Mouse (Mus musculus): Measurements from ENCODE around the gene Zfp976.
"Not testable (repeated sequence)": the region's sequence is repeated elsewhere in the genome, so short reads cannot be mapped to it uniquely, and the experiment has no call there.

The Zfp976 gene

DNA sequence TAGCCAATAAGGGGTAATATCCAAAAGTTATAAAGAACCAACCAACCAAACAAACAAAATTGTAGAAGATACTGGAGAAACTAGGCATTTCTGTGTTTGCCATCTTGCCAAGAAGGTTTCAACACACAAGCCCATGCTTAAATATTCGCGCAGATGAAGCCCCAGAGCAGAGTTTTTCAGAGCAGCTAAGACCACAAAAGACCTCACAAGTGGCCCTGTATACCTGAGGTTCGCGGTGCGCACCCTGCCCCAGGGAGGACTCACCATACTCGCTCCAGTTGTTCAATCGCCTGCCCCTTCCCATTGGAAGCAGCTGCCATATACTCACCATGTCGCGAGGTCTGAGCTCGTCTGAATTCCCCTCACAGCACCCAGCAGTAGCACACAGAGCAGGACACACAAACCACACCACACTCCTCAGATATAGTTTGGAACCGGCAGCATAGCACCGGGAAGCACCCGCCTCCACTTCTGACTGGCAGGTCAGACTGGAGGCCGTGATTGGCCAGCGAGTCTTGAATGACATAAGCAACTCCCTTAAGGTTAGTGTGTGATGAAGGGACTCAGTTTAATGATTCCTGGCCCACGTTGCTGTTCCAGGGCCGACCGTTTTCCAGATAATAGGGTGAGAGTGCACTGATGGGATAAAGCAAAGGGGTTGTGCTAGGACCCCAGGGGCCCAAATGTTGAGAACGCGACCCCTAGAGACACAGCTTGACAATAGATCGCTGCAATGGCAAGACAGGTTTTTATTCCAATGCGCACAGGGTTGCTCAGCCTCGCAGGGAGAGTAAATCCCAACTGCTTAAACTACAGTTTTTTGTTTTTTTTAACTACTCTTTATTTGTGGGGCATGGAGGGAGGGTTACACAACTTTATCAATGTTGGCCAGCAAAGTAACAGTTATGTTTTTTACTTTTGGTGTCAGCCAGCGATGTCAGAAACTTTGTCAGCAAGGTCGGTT is at the start of gene Zfp976:
Gene Zfp976 (minus strand): TSS at position 437 of the 964 bp plus-strand sequence.
- in situ Hi-C loops (cut with MboI, MseI): not testable (repeated sequence)

DNA sequence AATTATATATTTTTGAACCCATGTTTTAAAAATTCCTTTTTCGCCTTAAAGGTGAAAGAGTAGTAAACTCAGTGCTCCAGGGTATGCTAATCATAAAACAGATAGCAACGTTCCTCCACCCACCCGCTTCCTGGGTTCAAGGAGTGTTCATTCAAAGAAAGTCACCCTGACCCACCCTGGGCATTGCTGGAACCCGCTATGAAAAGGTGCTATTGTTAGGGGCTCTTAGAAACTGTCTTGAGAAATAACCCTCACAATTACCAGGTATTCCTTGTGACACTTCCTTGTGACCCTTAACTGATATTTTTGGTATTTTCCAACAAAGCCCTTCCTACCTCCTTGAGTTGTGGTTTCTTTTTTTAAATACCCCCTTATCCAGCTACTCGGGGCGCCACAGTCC is 37.7 kb upstream of the Zfp976 start:
- in situ Hi-C loops (cut with MboI, MseI): not testable (repeated sequence)

DNA sequence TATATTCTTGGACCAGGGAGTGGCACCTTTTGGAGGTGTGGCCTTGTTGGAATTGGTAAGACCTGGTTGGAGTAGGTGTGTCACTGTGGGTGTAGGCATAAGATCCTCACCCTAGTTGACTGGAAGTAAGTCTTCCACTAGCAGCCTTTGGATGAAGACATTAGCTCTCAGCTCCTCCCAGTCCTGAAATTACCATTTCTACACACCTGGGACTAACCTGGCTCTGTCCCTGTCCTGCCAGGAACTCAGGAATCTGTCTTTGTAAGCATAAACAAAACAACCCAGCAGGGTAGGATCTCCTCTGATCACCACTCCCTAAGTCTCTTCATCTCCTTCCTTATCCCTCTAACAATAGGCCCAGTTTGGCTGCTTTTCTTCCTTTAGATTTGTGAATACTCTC is 37.3 kb upstream of the Zfp976 start:
- in situ Hi-C loops (cut with MboI, MseI): not testable (repeated sequence)

DNA sequence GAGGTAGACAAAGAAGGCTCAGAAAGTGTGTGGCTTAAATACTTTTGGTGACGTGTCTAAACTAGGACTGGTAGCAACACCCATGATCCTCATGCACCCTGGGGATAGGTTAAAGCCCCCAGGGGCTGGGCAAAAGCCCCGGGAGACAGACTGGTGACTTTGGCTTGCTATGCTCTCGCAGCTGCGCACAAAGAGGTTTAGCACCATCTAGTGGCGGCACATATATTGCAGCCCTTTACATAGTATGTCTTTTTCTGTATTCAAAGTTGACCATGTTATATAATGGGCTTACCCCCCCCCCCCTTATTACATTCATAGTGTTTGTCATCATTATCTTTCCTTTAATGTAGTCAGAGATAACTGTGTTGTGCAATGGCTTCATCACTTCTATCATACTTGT is 17.8 kb upstream of the Zfp976 start:
- in situ Hi-C loops (cut with MboI, MseI): loop anchor here in 1 of 2 experiments (5.0 kb wide), 1 partner anchor 492 kb away; no protein-coding TSS in a partner anchor

DNA sequence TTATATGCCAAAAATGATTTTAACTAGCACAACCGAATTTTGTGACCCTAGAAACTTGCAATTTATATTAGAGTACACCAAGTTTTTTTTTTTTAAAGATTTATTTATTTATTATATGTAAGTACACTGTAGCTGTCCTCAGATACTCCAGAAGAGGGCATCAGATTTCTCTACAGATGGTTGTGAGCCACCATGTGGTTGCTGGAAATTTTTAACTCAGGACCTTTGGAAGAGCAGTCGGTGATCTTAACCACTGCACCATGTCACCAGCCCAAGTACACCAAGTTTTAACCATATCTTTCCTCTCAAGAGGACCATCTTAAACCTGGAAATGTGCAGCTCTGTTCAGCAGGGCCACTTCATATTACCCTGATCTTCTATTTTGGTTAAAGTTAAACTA is 12.8 kb upstream of the Zfp976 start:
- in situ Hi-C loops (cut with MboI, MseI): loop anchor here in 1 of 2 experiments (5.0 kb wide), 1 partner anchor 203 kb away; no protein-coding TSS in a partner anchor

DNA sequence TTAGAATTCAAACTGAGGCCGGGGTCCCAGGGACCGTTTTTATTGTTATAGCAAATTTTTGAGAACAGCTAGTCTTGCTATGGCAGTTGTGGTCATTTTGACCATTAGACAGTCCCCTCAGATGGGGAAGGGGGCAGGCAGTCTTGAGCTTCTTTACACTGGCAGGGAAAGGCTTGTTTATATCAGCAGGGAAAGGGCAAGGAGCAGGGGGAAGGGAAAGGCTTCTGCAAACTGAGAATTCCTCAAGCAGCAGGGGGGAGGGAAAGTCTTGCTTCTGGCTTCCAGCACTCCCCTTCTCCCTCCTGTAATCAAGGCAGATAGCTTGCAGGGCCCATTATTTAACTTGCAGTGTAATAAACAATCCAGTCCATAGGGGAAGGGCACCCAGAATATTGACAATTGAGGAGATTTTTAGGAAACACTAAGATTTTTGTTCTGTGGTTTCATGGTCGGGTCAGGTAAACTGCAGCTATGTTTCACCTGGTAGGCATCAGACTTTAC is 782 bp upstream of the Zfp976 start:
- in situ Hi-C loops (cut with MboI, MseI): not testable (repeated sequence)

DNA sequence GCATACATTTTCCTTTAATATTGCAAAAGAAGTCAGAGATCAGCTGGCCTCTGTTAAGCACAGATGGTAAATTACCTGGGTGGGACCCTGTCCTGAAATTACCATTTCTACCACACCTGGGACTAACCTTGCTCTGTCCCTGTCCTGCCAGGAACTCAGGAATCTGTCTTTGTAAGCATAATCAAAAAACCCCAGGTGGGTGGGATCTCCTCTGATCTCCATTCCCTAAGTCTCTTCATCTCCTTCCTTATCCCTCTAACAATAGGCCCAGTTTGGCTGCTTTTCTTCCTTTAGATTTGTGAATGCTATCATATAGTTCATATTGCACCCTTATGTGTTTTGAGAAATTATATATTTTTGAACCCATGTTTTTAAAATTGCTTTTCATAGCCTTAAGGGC is 11.4 kb downstream of the Zfp976 start:
- in situ Hi-C loops (cut with MboI, MseI): loop anchor here in 1 of 2 experiments (5.0 kb wide), 1 partner anchor 211 kb away; no protein-coding TSS in a partner anchor

DNA sequence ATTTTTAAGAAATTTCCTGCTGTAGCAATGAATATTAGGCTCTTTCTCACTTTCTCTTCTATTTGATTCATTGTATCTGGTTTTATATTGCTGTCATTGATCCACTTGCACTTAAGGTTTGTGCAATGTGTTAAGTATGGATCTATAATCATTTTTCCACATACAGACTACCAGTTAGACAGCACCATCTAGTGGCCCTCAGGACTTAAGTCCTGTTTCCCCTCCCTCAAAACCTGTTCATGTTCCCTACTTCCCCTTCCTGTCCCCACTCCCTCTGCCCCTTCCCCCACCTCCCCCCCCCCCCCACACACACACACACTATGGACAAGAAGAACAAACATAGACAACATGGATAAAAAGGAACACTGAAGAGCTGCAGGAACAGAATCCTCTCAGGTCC is 46.7 kb downstream of the Zfp976 start:
- in situ Hi-C loops (cut with MboI, MseI): not testable (repeated sequence)

DNA sequence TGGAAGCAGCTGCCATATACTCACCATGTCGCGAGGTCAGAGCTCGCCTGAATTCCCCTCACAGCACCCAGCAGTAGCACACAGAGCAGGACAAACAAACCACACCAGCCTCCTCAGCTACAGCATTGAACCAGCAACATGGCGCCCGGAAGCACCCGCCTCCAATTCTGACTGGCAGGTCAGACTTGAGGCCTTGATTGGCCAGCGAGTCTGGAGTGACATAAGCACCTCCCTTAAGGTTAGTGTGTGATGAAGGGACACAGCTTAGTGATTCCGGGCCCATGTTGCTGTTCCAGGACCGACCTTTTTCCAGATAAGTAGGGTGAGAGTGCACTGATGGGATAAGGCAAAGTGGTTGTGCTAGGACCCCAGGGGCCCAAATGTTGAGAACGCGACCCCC is 50.0 kb downstream of the Zfp976 start, which contains the start of gene Zfp977:
Gene Zfp977 (minus strand): TSS at position 135 of the 400 bp plus-strand sequence.
- in situ Hi-C loops (cut with MboI, MseI): not testable (repeated sequence)

DNA sequence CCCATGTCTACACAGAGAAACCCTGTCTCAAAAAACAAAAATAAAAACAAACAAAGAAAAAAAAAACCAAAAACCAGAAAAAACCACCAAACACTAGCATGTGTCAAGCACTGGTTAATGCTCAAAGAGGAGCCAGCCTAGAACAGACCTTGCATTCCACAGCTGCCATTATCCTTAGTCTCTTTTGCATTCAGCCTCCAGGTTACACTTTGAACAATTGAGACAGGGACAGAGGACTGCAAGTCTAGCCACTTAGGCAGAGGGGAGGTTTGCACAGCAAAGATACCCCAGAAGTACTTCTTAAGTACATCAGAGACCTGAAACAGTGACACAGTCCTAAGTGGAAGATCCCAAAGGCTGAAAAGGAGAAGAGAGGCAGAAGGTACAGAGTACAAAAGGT is 51.1 kb downstream of the Zfp976 start:
- in situ Hi-C loops (cut with MboI, MseI): not testable (repeated sequence)

DNA sequence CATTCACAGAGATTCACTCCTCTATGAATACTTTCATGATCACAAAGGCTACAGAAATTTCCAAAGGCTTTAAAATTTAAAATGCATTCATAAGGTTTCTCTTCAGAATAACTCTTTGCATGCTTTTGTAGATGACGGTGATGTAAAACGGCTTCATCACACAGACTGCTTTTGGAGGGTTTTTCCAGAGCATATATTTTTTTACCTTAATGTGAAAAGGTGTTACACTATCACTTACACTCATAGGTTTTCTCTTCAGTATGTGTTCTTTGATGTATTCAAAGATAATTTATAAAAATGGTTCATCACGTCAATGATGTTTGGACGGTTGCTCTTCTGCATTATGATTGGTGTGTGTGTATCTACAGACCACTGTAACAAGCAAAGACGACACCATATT is 63.9 kb downstream of the Zfp976 start, which contains the start of gene Gm21028:
Gene Gm21028 (minus strand): TSS at position 101 of the 400 bp plus-strand sequence.
- in situ Hi-C loops (cut with MboI, MseI): no loop called here
